Mouse (Mus musculus) mouse trophoblast stem cell (cell line): ENCODE results near the gene Ccl1.

Experiments
- in situ Hi-C, 2 experiments: fragments of 300-500 bp; cut with MseI, MboI; formaldehyde crosslinking; loops; 2 replicates in 1 of 2; 3 replicates in 1 of 2; pipeline ENCODE4 v1.15.1; 2025

Gene Ccl1

GRCm38 (mm10) chr11:82132977-82133376 lies 172.5 kb downstream of the Ccl1 start:
- in situ Hi-C loops, result no loop called here
